Mouse (Mus musculus) liver, embryonic 11.5 days (tissue): ENCODE results near the gene Lgals7. TPM values are rescaled to one million over a fixed set of nuclear protein-coding genes. Genes with fewer than 3 reads are reported as not detected.
"Not testable (repeated sequence)": the region's sequence is repeated elsewhere in the genome, so short reads cannot be mapped to it uniquely, and the experiment has no call there.

Source experiments
- ATAC-seq: fragments of 200-750 bp; cut with Nextera tagmentation; replicated peaks from 2 replicates; pipeline ENCODE4 v1.8.0; 2017; ENCODE audit warnings: moderate number of reproducible peaks, mild to moderate bottlenecking, moderate TSS enrichment, moderate library complexity; ENCODE audit not compliant: low FRiP score
- DNase-seq: peaks from one replicate; pipeline ENCODE4 v3.0.0-alpha.2; 2017; ENCODE audit warnings: low spot score
- H3K27ac ChIP-seq: fragments of 300-500 bp; sonication (generic); 2 replicates; pipeline ENCODE4 v1.5.1; 2014; ENCODE audit warnings: mild to moderate bottlenecking, low read depth, low read length, control low read depth
- H3K27me3 ChIP-seq: fragments of 300-500 bp; sonication (generic); replicated peaks from 2 replicates; pipeline ENCODE4 v1.6.1; 2014; ENCODE audit warnings: low read length, mixed read lengths; ENCODE audit not compliant: control insufficient read depth, insufficient read depth
- H3K36me3 ChIP-seq: fragments of 300-500 bp; sonication (generic); 2 replicates; pipeline ENCODE4 v1.6.1; 2014; ENCODE audit warnings: mild to moderate bottlenecking, low read length, moderate library complexity, mixed read lengths; ENCODE audit not compliant: control insufficient read depth, insufficient read depth
- H3K4me1 ChIP-seq: fragments of 300-500 bp; sonication (generic); replicated peaks from 2 replicates; pipeline ENCODE4 v1.6.1; 2014; ENCODE audit warnings: low read length, mixed read lengths; ENCODE audit not compliant: control insufficient read depth, insufficient read depth
- H3K4me2 ChIP-seq: fragments of 300-500 bp; sonication (generic); 2 replicates; pipeline ENCODE4 v1.6.1; 2014; ENCODE audit warnings: mild to moderate bottlenecking, control low read depth, moderate library complexity
- H3K4me3 ChIP-seq: fragments of 300-500 bp; sonication (generic); 2 replicates; pipeline ENCODE4 v1.5.1; 2014; ENCODE audit warnings: low read depth, low read length, control low read depth
- H3K9ac ChIP-seq: fragments of 300-500 bp; sonication (generic); 2 replicates; pipeline ENCODE4 v1.6.1; 2014; ENCODE audit warnings: low read depth, low read length, control low read depth
- H3K9me3 ChIP-seq: fragments of 300-500 bp; sonication (generic); 2 replicates; pipeline ENCODE4 v1.6.1; 2016; ENCODE audit warnings: low read length, inconsistent platforms, mixed read lengths; ENCODE audit not compliant: control insufficient read depth
- WGBS: fragments of 180-500 bp; shearing (Covaris S2); extraction: QIAGEN DNeasy Blood & Tissue Kit; methylation state at CpG from one replicate; pipeline ENCODE4 v1.1.7; 2014; 5-methylcytosine and 5-hydroxymethylcytosine counted together
- polyA plus RNA-seq: library from polyadenylated mRNA; unstranded; fragments of >200 nt; fragmentation: Nextera tagmentation; extraction: Ambion mirVana; gene quantifications from 2 replicates; pipeline ENCODE4 v1.2.1, GENCODE M21; 2014

The Lgals7 gene
- polyA plus RNA-seq, 1 experiment from 2014 or later, result not detected

DNA sequence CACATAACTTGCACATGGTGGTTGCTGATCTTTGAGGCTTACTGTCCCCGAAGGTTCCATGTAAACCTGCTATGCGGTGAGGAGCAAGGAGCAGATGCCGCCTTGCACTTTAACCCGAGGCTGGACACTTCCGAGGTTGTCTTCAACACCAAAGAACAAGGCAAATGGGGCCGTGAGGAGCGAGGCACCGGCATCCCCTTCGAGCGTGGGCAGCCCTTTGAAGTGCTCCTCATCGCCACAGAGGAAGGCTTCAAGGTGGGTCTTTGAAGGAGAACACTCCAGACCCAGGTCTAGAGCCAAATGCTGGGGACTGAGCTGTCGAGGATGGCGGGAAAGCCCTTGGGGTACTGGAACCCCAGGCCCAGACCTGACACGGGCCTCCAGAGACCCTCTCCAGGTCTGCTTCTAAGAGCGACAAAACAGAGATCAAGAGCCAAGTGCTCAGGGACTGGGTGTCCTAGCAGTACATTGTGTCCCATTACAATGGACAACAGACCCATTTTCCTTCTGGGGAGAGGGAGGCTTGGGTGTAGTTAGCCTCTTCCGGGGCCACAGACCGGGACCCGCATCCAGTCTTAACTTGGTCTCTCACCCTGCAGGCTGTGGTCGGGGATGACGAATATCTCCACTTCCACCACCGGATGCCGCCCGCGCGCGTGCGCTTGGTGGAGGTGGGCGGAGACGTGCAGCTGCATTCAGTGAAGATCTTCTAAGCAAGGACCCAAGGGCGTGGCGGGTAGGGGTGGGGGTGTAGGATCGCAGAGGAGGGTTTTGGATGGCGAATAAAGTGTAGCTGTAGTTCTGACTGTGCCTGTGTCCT lies 2.0 kb downstream of the Lgals7 start:
- peak overlapping the region; percentile 63; the same call in 1 of the 2 replicates for H3K27ac ChIP-seq
- no peaks in the 10 kb centered on the region for H3K9me3 ChIP-seq
- 36% methylated on average over 33 of the region's 33 CpGs for WGBS
- peak overlapping the region; percentile 52 for H3K4me2 ChIP-seq
- no peaks in the 10 kb centered on the region for H3K27me3 ChIP-seq
- peak; percentile 84 for ATAC-seq
- H3K36me3 ChIP-seq, result no peaks in the 10 kb centered on the region
- peak; percentile 91 for DNase-seq
- H3K9ac ChIP-seq, result peak overlapping the region; percentile 23
- H3K4me3 ChIP-seq, result peak overlapping the region; percentile 10; the same call in 1 of the 2 replicates
- peaks cover 15% of the 10 kb centered on the region for H3K4me1 ChIP-seq

DNA sequence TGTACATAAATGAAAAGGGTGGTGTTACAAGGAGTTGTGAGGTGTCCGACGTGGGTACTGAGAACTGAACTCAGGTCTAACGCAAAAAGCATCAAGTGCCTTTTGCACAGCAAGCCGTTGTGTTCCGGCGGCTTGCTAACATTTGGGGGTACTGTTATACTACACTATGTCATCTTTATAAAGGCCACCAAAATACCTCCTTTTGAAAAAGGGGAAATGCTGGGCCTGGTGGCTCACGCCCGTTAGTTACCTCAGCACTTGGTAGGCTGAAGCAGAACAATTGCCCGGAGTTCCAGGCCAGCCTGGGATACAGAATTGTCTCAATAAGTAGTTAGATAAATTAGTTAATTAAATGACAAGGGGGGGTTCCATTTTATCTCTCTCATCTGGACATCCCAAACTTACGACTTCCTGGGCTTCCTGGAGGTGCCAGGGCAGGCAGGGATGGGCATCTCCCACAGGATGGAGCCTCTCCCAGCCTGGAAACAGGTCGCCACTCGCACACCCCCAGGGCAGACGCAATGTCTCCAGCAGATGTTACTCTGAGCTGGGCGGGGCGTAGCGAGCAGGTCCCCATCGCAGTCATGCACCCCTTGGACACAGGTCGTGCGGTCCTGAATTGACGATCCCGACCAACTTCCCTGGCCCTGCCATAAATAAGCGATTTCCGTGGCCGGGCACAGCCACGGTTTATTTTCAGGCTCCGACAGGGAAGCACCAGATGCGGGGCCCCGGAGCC lies 3.3 kb downstream of the Lgals7 start:
- no peak overlapping the region for H3K9ac ChIP-seq
- H3K4me3 ChIP-seq, result no peak overlapping the region
- WGBS, result 86% methylated on average over 28 of the region's 28 CpGs
- peak overlapping the region; percentile 58 for H3K4me2 ChIP-seq
- no peaks in the 10 kb centered on the region for H3K27me3 ChIP-seq
- H3K36me3 ChIP-seq, result no peaks in the 10 kb centered on the region
- no peak for DNase-seq
- ATAC-seq, result peak; percentile 23; the same call in 1 of the 2 replicates
- no peaks in the 10 kb centered on the region for H3K9me3 ChIP-seq
- peaks cover 15% of the 10 kb centered on the region for H3K4me1 ChIP-seq
- H3K27ac ChIP-seq, result peak overlapping the region; percentile 38; the same call in 1 of the 2 replicates

DNA sequence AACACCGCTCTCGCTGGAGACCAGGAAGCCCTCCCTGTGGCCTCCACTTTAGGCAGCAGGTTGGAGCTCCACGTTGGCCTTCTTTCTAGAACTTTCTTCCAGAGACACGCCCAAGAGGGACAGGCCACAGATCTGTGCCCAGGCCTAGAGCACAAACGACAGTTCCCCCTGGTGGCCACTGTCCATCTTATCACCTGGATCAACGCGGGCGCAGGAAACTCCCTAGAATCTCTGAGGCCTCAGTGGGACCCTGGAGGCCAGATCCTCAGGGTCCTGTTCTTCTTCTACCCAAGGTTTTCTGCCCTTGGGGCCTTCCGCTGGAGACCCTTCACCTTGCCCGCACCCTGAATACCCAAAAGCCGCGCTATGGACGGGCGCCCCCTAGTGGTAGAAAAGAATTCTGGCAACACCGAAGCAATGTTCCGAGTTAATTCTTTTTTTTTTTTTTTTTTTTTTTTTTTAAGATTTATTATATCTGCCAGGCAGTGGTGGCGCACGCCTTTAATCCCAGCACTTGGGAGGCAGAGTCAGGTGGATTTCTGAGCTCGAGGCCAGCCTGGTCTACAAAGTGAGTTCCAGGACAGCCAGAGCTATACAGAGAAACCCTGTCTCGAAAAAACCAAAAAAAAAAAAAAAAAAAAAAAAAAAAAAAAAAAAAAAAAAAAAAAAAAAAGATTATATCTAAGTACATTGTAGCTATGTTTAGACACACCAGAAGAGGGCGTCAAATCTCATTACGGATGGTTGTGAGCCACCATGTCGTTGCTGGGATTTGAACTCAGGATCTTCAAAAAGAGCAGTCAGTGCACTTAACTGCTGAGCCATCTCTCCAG lies 4.1 kb downstream of the Lgals7 start:
- Histone ChIP-seq H3K4me2 (peak overlapping the region; percentile 58), H3K27ac (peak overlapping the region; percentile 19; the same call in 1 of the 2 replicates), H3K4me1 (peaks cover 15% of the 10 kb centered on the region), H3K9ac (0 out of 2 replicates have a peak overlapping the region, but pooled peaks have one; percentile 46), H3K4me3 (0 out of 2 replicates have a peak overlapping the region, but pooled peaks have one; percentile 14)
- not testable (repeated sequence) for H3K36me3 ChIP-seq, H3K9me3 ChIP-seq, H3K27me3 ChIP-seq
- 23% methylated on average over 23 of the region's 23 CpGs for WGBS
- DNase-seq, result peak; percentile 80
- peak; percentile 35; the same call in 1 of the 2 replicates for ATAC-seq

DNA sequence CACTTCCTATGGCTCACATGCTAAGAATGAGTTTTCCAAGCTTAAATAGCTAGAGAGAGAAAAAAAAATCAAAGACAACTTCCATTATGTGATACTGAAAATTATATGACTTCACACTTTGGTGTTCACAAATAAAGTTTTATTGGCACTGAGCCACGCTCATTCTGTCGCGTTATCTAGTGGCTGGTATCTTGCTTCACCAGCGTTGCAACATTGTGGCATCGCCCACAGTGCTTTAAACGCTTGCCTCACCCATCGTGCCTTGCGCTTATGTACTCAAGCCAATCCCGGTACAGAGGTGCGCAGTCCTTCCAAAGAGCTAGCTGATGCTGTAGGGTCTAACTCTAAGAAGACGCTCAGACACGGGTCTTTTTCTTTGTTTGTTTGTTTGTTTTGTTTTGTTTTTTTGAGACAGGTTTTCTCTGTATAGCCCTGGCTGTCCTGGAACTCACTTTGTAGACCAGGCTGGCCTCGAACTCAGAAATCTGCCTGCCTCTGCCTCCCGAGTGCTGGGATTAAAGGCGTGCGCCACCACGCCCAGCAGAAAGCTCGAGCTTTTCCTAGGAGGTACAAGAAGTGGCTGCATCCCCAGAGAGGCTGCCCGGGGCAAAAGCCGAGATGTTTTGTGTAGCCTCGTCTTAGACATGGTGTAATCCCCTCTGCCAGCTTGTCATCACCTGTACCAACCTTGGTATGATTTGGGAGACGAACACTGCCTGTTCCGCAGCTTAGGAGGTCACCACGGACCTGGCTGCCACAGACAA lies 7.4 kb downstream of the Lgals7 start:
- H3K4me3 ChIP-seq, result no peak overlapping the region
- no peak for ATAC-seq
- H3K27ac ChIP-seq, result no peak overlapping the region
- 83% methylated on average over 24 of the region's 24 CpGs for WGBS
- H3K36me3 ChIP-seq, result no peaks in the 10 kb centered on the region
- no peaks in the 10 kb centered on the region for H3K9me3 ChIP-seq
- no peak overlapping the region for H3K9ac ChIP-seq
- no peak overlapping the region for H3K4me2 ChIP-seq
- no peak for DNase-seq
- H3K4me1 ChIP-seq, result peaks cover 7% of the 10 kb centered on the region
- no peaks in the 10 kb centered on the region for H3K27me3 ChIP-seq

DNA sequence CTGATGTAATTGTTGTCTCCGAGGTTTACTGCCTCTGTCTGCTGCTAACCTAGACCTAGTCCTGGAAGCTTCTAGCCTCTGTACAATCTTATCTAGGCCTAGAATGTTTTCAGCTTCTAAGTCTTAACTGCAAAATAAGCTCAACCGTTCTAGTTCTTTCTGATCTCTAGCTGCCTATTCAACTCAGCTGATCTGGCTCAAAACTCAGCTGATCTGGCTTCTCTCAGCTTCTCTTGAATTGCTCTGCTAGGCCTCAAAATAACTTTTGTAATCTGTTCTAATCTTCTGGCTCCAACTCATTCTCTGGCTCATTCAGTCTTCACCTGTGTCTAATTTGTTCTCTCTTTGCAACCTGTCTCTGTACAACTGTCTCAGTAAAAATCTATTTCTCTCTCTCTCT lies 10.9 kb downstream of the Lgals7 start:
- H3K9ac ChIP-seq, result no peak overlapping the region
- ATAC-seq (no peak), DNase-seq (no peak)
- no peak overlapping the region for H3K4me3 ChIP-seq
- 70% methylated on average over 2 of the region's 2 CpGs for WGBS
- no peak overlapping the region for H3K27ac ChIP-seq
- H3K36me3 ChIP-seq, result no peaks in the 10 kb centered on the region
- H3K9me3 ChIP-seq, result no peaks in the 10 kb centered on the region
- H3K4me2 ChIP-seq, result no peak overlapping the region
- H3K27me3 ChIP-seq, result no peaks in the 10 kb centered on the region
- peaks cover 8% of the 10 kb centered on the region; the same call in 1 of the 2 replicates for H3K4me1 ChIP-seq

DNA sequence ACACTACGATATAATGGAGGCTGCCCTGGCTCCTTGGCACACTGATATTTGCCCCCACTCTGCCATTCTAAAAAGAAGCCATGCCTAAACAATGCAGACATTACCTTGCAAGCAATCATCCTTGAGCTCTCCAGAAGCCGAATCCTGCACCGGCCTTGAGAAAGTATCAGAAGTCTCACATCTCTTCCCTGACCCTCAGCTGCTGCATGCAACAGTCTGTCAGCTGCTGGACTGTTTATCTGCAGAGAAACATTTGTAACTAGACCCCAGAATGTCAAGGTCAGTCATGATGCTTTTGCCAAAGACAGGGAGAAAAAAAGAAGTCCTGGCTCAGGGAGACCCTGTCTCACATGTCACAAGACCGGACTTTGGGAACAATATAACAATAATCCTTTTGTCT lies 12.4 kb downstream of the Lgals7 start:
- H3K4me2 ChIP-seq, result no peak overlapping the region
- no peak overlapping the region for H3K9ac ChIP-seq
- WGBS, result 76% methylated on average over 4 of the region's 4 CpGs
- no peaks in the 10 kb centered on the region for H3K27me3 ChIP-seq
- H3K4me1 ChIP-seq, result peaks cover 9% of the 10 kb centered on the region; the same call in 1 of the 2 replicates
- no peak overlapping the region for H3K27ac ChIP-seq
- H3K9me3 ChIP-seq, result no peaks in the 10 kb centered on the region
- H3K36me3 ChIP-seq, result no peaks in the 10 kb centered on the region
- no peak overlapping the region for H3K4me3 ChIP-seq
- no peak for DNase-seq
- no peak for ATAC-seq

DNA sequence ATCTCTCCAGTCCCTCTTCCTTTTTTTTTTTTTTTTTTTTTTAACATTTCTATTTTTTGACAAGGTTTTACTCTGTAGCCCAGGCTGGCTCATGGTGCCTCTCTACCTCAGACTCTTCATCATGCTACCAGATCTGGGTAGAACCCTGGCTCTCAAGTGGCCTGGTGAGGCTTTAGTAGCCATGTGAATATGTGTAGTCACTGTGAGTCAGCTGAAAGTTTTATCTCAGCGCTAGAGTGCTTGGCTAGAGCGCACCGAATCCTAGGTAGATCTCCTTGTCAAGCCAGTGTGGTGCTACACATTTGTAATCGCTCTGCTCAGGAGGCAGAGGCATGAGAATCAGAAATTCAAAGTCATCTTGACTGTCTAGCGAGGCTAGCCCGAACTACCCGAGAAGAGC lies 13.5 kb downstream of the Lgals7 start:
- H3K4me2 ChIP-seq, result 0 out of 2 replicates have a peak overlapping the region, but pooled peaks have one; percentile 23
- H3K27ac ChIP-seq, result no peak overlapping the region; the same call in 1 of the 2 replicates
- peak; percentile 87 for ATAC-seq
- no peaks in the 10 kb centered on the region for H3K27me3 ChIP-seq
- no peak overlapping the region for H3K9ac ChIP-seq
- peaks cover 9% of the 10 kb centered on the region; the same call in 1 of the 2 replicates for H3K4me1 ChIP-seq
- H3K4me3 ChIP-seq, result no peak overlapping the region
- 58% methylated on average over 7 of the region's 7 CpGs for WGBS
- H3K36me3 ChIP-seq, result no peaks in the 10 kb centered on the region
- H3K9me3 ChIP-seq, result no peaks in the 10 kb centered on the region
- DNase-seq, result no peak
